Mouse (Mus musculus): Measurements from ENCODE around the gene Gm17535. TPM values are rescaled to one million over a fixed set of nuclear protein-coding genes. Genes with fewer than 3 reads are reported as not detected.
A peak's percentile ranks its signal among the peaks of the same experiment; 100 is the strongest.
"Not testable (repeated sequence)": the region's sequence is repeated elsewhere in the genome, so short reads cannot be mapped to it uniquely, and the experiment has no call there.

Gene Gm17535
- polyA plus RNA-seq (2016; fragmentation: Nextera tagmentation; extraction: Ambion mirVana), result not detected in 2 replicates

- H3K36me3 ChIP-seq; H3K4me3 ChIP-seq; H3K9me3 ChIP-seq (replicated peaks); H3K9ac ChIP-seq; H3K27ac ChIP-seq; H3K4me2 ChIP-seq; H3K27me3 ChIP-seq (replicated peaks); H3K4me1 ChIP-seq; ATAC-seq: not testable (repeated sequence)
- 29% methylated on average over 1 of the region's 8 CpGs for WGBS (ENCODE audit: insufficient replicate concordance)
Measured at GRCm38 (mm10) chr9:3034299-3034698, at the start of gene Gm17535. Gene Gm17535 (plus strand): TSS chr9:3034599.

DNA sequence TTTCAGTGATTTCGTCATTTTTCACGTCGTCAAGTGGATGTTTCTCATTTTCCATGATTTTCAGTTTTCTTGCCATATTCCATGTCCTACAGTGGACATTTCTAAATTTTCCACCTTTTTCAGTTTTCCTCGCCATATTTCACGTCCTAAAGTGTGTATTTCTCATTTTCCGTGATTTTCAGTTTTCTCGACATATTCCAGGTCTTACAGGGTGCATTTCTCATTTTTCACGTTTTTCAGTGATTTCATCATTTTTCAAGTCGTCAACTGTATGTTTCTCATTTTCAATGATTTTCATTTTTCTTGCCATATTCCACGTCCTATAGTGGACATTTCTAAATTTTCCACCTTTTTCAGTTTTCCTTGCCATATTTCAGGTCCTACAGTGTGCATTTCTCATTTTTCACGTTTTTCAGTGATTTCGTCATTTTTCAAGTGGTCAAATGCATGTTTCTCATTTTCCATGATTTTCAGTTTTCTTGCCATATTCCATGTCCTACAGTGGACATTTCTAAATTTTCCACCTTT, 33.9 kb upstream of the Gm17535 start, which contains the start of gene Gm10722:
Gm10722 (plus strand) TSS at position 478 of the 528 bp plus-strand sequence.
- H3K27ac ChIP-seq; H3K36me3 ChIP-seq; ATAC-seq; H3K27me3 ChIP-seq (replicated peaks); H3K4me3 ChIP-seq; H3K9ac ChIP-seq; H3K4me1 ChIP-seq; H3K9me3 ChIP-seq (replicated peaks); H3K4me2 ChIP-seq: not testable (repeated sequence)
- 62% methylated on average over 12 of the region's 12 CpGs for WGBS (ENCODE audit: insufficient replicate concordance)

DNA sequence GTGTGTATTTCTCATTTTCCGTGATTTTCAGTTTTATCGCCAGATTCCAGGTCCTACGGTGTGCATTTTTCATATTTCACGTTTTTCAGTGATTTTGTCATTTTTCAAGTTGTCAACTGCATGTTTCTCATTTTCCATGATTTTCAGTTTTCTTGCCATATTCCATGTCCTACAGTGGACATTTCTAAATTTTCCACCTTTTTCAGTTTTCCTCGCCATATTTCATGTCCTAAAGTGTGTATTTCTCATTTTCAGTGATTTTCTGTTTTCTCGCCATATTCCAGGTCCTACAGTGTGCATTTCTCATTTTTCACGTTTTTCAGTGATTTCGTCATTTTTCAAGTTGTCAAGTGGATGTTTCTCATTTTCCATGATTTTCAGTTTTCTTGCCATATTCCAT, 33.4 kb upstream of the Gm17535 start:
- ATAC-seq, H3K4me2 ChIP-seq: not testable (repeated sequence)
- 54% methylated on average over 8 of the region's 8 CpGs for WGBS (ENCODE audit: insufficient replicate concordance)

DNA sequence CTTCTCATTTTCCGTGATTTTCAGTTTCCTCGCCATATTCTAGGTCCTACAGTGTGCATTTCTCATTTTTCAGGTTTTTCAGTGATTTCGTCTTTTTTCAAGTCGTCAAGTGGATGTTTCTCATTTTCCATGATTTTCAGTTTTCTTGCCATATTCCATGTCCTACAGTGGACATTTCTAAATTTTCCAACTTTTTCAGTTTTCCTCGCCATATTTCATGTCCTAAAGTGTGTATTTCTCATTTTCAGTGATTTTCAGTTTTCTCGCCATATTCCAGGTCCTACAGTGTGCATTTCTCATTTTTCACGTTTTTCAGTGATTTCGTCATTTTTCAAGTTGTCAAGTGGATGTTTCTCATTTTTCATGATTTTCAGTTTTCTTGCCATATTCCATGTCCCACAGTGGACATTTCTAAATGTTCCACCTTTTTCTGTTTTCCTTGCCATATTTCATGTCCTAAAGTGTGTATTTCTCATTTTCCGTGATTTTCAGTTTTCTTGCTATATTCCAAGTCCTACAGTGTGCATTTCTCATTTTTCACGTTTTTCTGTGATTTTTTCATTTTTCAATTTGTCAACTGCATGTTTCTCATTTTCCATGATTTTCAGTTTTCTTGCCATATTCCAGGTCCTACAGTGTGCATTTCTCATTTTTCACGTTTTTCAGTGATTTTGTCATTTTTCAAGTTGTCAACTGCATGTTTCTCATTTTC, 32.3 kb upstream of the Gm17535 start:
- peak; percentile 75 for ATAC-seq
- H3K36me3 ChIP-seq, result not testable (repeated sequence)

More for the DNA sequence above, 33.4 kb upstream of the Gm17535 start:
- H3K27ac ChIP-seq; H3K4me1 ChIP-seq; H3K9me3 ChIP-seq (replicated peaks); H3K4me3 ChIP-seq; H3K36me3 ChIP-seq; H3K9ac ChIP-seq; H3K27me3 ChIP-seq (replicated peaks): not testable (repeated sequence)

DNA sequence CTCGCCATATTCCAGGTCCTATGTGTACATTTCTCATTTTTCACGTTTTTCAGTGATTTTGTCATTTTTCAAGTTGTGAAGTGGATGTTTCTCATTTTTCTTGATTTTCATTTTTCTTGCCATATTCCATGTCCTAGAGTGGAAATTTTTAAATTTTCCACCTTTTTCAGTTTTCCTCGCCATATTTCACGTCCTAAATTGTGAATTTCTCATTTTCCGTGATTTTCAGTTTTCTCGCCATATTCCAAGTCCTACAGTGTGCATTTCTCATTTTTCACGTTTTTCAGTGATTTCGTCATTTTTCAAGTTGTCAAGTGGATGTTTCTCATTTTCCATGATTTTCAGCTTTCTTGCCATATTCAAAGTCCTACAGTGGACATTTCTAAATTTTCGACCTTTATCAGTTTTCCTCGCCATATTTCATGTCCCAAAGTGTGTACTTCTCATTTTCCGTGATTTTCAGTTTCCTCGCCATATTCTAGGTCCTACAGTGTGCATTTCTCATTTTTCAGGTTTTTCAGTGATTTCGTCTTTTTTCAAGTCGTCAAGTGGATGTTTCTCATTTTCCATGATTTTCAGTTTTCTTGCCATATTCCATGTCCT, 31.5 kb upstream of the Gm17535 start, which contains the start of gene Gm11168:
Gm11168 (plus strand) TSS at position 553 of the 603 bp plus-strand sequence.
- ATAC-seq; H3K4me3 ChIP-seq; H3K4me1 ChIP-seq; H3K36me3 ChIP-seq; H3K27ac ChIP-seq; H3K9me3 ChIP-seq (replicated peaks); H3K27me3 ChIP-seq (replicated peaks); H3K4me2 ChIP-seq: not testable (repeated sequence)
- 58% methylated on average over 6 of the region's 14 CpGs for WGBS (ENCODE audit: insufficient replicate concordance)
- H3K9ac ChIP-seq, result 0 out of 2 replicates have a peak within 1 kb of the TSS, but pooled peaks have one; percentile 0

More for the DNA sequence above, 32.3 kb upstream of the Gm17535 start:
- not testable (repeated sequence) for H3K4me1 ChIP-seq; H3K27me3 ChIP-seq (replicated peaks); H3K9me3 ChIP-seq (replicated peaks); H3K4me3 ChIP-seq; H3K4me2 ChIP-seq; H3K27ac ChIP-seq
- WGBS (ENCODE audit: insufficient replicate concordance), result 56% methylated on average over 9 of the region's 11 CpGs
- 0 out of 2 replicates have a peak overlapping the region, but pooled peaks have one; percentile 0 for H3K9ac ChIP-seq

GRCm38 (mm10) chr9:3006179-3006578, 28.2 kb upstream of the Gm17535 start:
- not testable (repeated sequence) for H3K4me3 ChIP-seq; H3K4me2 ChIP-seq; H3K27me3 ChIP-seq (replicated peaks); H3K9me3 ChIP-seq (replicated peaks); H3K36me3 ChIP-seq; H3K27ac ChIP-seq; H3K9ac ChIP-seq; H3K4me1 ChIP-seq
- ATAC-seq, result 0 out of 2 replicates have a peak, but pooled peaks have one; percentile 19
- 65% methylated on average over 1 of the region's 5 CpGs for WGBS (ENCODE audit: insufficient replicate concordance)

DNA sequence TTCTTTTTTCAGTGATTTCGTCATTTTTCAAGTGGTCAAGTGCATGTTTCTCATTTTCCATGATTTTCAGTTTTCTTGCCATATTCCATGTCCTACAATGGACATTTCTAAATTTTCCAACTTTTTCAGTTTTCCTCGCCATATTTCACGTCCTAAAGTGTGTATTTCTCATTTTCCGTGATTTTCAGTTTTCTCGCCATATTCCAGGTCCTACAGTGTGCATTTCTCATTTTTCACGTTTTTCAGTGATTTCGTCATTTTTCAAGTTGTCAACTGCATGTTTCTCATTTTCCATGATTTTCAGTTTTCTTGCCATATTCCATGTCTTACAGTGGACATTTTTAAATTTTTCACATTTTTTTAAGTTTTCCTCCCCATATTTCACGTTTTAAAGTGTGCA, 27.8 kb upstream of the Gm17535 start:
- H3K27ac ChIP-seq; H3K4me1 ChIP-seq; H3K9me3 ChIP-seq (replicated peaks); H3K36me3 ChIP-seq; H3K9ac ChIP-seq; H3K4me2 ChIP-seq; H3K4me3 ChIP-seq; H3K27me3 ChIP-seq (replicated peaks): not testable (repeated sequence)
- peak; percentile 71 for ATAC-seq
- 59% methylated on average over 8 of the region's 8 CpGs for WGBS (ENCODE audit: insufficient replicate concordance)

DNA sequence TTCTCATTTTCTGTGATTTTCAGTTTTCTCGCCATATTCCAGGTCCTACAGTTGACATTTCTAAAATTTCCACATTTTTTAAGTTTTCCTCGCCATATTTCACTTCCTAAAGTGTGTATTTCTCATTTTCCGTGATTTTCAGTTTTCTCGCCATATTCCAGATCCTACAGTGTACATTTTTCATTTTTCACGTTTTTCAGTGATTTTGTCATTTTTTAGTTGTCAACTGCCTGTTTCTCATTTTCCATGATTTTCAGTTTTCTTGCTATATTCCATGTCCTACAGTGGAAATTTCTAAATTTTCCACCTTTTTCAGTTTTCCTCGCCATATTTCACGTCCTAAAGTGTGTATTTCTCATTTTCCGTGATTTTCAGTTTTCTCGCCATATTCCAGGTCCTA, 27.1 kb upstream of the Gm17535 start:
- WGBS (ENCODE audit: insufficient replicate concordance), result 68% methylated on average over 8 of the region's 9 CpGs
- not testable (repeated sequence) for H3K36me3 ChIP-seq; H3K4me2 ChIP-seq; ATAC-seq; H3K27me3 ChIP-seq (replicated peaks); H3K9me3 ChIP-seq (replicated peaks); H3K4me1 ChIP-seq; H3K9ac ChIP-seq; H3K4me3 ChIP-seq; H3K27ac ChIP-seq

- not testable (repeated sequence) for H3K27me3 ChIP-seq (replicated peaks); H3K4me3 ChIP-seq; H3K9me3 ChIP-seq (replicated peaks); H3K4me1 ChIP-seq; H3K27ac ChIP-seq; H3K9ac ChIP-seq; H3K36me3 ChIP-seq; H3K4me2 ChIP-seq
- WGBS (ENCODE audit: insufficient replicate concordance), result no CpG with 5 or more reads among the region's 5 CpGs
- ATAC-seq, result 0 out of 2 replicates have a peak, but pooled peaks have one; percentile 38
Measured at GRCm38 (mm10) chr9:3009331-3009730, 25.1 kb upstream of the Gm17535 start.

- H3K9ac ChIP-seq; H3K9me3 ChIP-seq (replicated peaks); H3K4me2 ChIP-seq; H3K27me3 ChIP-seq (replicated peaks); H3K4me1 ChIP-seq; H3K27ac ChIP-seq; H3K36me3 ChIP-seq; H3K4me3 ChIP-seq: not testable (repeated sequence)
- peak; percentile 6; the same call in 1 of the 2 replicates for ATAC-seq
- 63% methylated on average over 3 of the region's 7 CpGs for WGBS (ENCODE audit: insufficient replicate concordance)
Measured at GRCm38 (mm10) chr9:3012054-3012621, 22.3 kb upstream of the Gm17535 start.

DNA sequence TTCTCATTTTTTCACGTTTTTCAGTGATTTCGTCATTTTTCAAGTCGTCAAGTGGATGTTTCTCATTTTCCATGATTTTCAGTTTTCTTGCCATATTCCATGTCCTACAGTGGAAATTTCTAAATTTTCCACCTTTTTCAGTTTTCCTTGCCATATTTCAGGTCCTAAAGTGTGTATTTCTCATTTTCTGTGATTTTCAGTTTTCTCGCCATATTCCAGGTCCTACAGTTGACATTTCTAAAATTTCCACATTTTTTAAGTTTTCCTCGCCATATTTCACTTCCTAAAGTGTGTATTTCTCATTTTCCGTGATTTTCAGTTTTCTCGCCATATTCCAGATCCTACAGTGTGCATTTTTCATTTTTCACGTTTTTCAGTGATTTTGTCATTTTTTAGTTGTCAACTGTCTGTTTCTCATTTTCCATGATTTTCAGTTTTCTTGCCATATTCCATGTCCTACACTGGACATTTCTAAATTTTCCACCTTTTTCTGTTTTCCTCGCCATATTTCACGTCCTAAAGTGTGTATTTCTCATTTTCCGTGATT, 21.6 kb upstream of the Gm17535 start, which contains the start of gene Gm10721:
Gm10721 (plus strand) TSS at position 408 of the 547 bp plus-strand sequence.
- H3K9ac ChIP-seq; H3K4me2 ChIP-seq; H3K27ac ChIP-seq; H3K4me3 ChIP-seq; H3K36me3 ChIP-seq; H3K9me3 ChIP-seq (replicated peaks); H3K27me3 ChIP-seq (replicated peaks); H3K4me1 ChIP-seq: not testable (repeated sequence)
- peak; percentile 46; the same call in 1 of the 2 replicates for ATAC-seq
- no CpG with 5 or more reads among the region's 11 CpGs for WGBS (ENCODE audit: insufficient replicate concordance)

DNA sequence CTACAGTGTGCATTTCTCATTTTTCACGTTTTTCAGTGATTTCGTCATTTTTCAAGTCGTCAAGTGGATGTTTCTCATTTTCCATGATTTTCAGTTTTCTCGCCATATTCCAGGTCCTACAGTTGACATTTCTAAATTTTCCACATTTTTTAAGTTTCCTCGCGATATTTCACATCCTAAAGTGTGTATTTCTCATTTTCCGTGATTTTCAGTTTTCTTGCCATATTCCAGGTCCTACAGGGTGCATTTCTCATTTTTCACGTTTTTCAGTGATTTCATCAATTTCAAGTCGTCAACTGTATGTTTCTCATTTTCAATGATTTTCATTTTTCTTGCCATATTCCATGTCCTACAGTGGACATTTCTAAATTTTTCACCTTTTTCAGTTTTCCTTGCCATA, 19.0 kb upstream of the Gm17535 start, which contains the start of gene Gm10720:
Gm10720 (plus strand) TSS at position 301 of the 400 bp plus-strand sequence.
- H3K36me3 ChIP-seq; ATAC-seq; H3K27me3 ChIP-seq (replicated peaks); H3K27ac ChIP-seq; H3K4me1 ChIP-seq; H3K4me2 ChIP-seq; H3K4me3 ChIP-seq; H3K9me3 ChIP-seq (replicated peaks); H3K9ac ChIP-seq: not testable (repeated sequence)
- 56% methylated on average over 5 of the region's 9 CpGs for WGBS (ENCODE audit: insufficient replicate concordance)

All from liver, embryonic 12.5 days (tissue).